Mouse (Mus musculus) cerebellum, adult 18-20 months (tissue): ENCODE measurements at regions not wholly inside any gene's neighbourhood (a gene's known extent, or its start where the extent isn't known, plus 50 kb on each side); places are given as distances from the start of the nearest gene placed in this dataset.

Source experiments
- DNase-seq, 2 experiments: peaks; one replicate each; pipeline ENCODE4 v3.0.0; 2021

GRCm38 (mm10) chr1:71752351-71752750, 99.4 kb upstream of the Fn1 start:
- no peak for DNase-seq

- DNase-seq = no peak
These were observed 98.6 kb upstream of the Fn1 start for GRCm38 (mm10) chr1:71751601-71752000.

GRCm38 (mm10) chr1:71735606-71736005, 82.6 kb upstream of the Fn1 start:
- DNase-seq = no peak

GRCm38 (mm10) chr1:71731623-71732022, 78.6 kb upstream of the Fn1 start:
- DNase-seq = no peak

GRCm38 (mm10) chr1:71731011-71731410, 78.0 kb upstream of the Fn1 start:
- no peak for DNase-seq

- no peak for DNase-seq
These were observed 75.9 kb upstream of the Fn1 start for GRCm38 (mm10) chr1:71728852-71729347.

GRCm38 (mm10) chr1:71723816-71724215, 70.8 kb upstream of the Fn1 start:
- DNase-seq = no peak

- DNase-seq = no peak
These were observed 70.0 kb upstream of the Fn1 start for GRCm38 (mm10) chr1:71723039-71723397.

- DNase-seq = no peak
These were observed 69.4 kb upstream of the Fn1 start for GRCm38 (mm10) chr1:71722211-71723038.
